Mouse (Mus musculus): Measurements from ENCODE around the gene Dennd2c. TPM values are rescaled to one million over a fixed set of nuclear protein-coding genes. Genes with fewer than 3 reads are reported as not detected.

Gene Dennd2c
- 3.0 and 3.1 TPM in 2 replicates for polyA plus RNA-seq (2015; fragmentation: Nextera tagmentation; extraction: Ambion mirVana)

DNA sequence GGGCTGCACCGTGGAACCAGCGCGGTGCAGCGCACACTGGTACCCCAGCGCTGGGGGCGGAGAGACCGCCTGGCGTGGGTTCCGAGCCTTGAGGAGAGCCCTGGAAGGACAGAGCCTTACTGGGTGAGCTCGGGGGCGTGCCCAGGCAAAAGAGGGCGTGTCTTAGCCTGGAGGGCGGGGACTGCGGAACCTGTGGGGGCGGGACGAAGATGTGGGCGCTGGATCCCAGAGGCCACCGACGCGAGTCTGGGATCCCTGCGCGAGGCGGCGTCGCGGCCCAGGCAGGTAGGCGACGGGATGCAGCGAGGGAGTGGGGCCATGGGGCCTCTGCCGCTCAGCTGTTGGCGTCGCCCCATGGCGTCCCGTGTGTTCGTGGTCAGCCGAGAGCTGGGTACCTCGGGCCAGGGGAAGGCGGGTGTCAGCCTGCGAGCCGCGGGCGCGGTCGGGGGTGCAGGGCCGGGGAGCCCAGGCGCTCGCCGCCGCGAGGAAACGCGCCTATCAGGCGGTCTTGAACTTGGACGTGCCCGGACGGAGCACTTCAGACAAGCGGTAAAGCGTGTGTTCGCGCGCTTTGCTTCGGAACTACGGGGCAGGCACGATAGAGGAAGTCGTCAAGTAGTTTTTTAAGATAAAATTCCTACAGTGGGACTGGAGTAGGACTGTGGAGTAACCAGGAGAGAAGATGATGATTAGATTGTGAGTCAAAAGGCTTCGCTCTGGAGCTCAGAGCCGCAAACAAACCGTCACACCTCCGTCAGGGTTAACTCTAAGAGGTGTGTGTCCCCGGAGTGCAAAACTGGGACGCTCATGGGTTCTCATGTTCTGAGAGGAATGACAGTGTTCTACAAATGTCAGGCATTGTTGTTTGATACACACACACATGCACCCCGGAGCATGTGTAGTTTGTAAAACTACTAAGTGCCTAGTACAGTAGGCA lies at the start of gene Dennd2c:
Dennd2c (plus strand) TSS at position 151 of the 937 bp plus-strand sequence.
- Histone ChIP-seq H3K9me3 (no peaks in the 10 kb centered on the region), H3K4me3 (replicated peaks) (peak within 1 kb of the TSS; percentile 80), H3K4me1 (replicated peaks) (0 out of 2 replicates have a peak, but pooled peaks cover 5% of the 10 kb centered on the region), H3K27ac (peak within 1 kb of the TSS; percentile 62; the same call in 1 of the 2 replicates), H3K27me3 (replicated peaks) (no peaks in the 10 kb centered on the region), H3K4me2 (replicated peaks) (peak within 1 kb of the TSS; percentile 88), H3K36me3 (no peaks in the 10 kb centered on the region), H3K9ac (peak within 1 kb of the TSS; percentile 77)
- WGBS, result under 1% methylated on average over 72 of the region's 72 CpGs
- peak; percentile 99 for ATAC-seq

DNA sequence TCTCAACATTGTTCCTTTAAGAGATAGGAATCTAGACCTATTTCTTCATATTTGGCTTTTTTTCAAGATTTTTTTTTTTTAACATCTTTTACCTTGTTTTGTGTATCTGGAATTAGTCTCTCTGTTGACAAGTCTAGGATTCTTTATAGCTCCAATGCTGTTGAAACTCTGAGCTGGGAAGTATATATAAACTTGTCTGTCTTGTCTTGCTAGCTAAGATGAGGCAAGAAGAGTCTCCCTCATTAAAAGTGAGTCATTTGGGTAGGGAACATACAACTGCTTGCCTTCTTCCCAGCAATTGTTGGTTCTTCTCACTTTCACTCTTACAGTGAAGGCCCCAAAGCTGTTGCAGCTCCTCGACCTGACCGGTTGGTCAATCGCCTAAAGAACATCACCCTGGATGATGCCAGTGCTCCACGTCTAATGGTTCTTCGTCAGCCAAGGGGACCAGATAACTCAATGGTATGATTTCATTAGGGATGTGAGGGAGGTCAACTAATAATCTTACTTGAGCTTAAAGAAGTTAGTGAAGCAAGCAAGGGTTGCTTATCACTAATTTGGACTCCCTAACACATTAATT lies 46.3 kb upstream of the Dennd2c start:
- Histone ChIP-seq H3K9ac (no peak overlapping the region), H3K27me3 (replicated peaks) (no peaks in the 10 kb centered on the region), H3K36me3 (peaks cover 20% of the 10 kb centered on the region), H3K4me3 (replicated peaks) (no peak overlapping the region), H3K4me2 (replicated peaks) (no peak overlapping the region), H3K27ac (no peak overlapping the region), H3K9me3 (no peaks in the 10 kb centered on the region), H3K4me1 (replicated peaks) (no peaks in the 10 kb centered on the region)
- no peak for ATAC-seq
- 81% methylated on average over 5 of the region's 5 CpGs for WGBS

DNA sequence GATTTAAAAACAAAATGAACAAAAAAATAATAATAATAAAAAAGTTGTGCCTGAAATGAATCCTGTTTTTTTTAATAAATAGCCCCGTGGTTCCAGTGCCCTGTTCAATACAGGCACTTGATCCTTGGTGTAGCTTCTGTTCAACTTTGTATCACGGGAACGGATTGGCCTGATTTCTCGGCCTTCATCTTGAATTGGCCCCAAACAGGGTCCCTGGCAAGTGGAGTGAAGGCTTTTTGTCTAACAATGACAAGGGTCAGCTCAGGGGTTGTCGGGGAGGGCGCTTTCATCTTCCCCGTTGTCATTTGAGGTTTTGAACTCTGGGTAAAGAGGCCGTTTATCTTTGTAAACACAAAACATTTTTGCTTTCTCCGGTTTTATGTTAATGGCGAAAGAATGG lies 44.7 kb upstream of the Dennd2c start:
- 5% methylated on average over 10 of the region's 10 CpGs for WGBS
- ATAC-seq, result peak; percentile 73
- no peak overlapping the region for H3K9ac ChIP-seq
- peak overlapping the region; percentile 81 for H3K4me3 ChIP-seq (replicated peaks)
- H3K9me3 ChIP-seq, result no peaks in the 10 kb centered on the region
- no peaks in the 10 kb centered on the region for H3K4me1 ChIP-seq (replicated peaks)
- H3K27me3 ChIP-seq (replicated peaks), result no peaks in the 10 kb centered on the region
- 0 out of 2 replicates have a peak overlapping the region, but pooled peaks have one; percentile 51 for H3K27ac ChIP-seq
- peaks cover 24% of the 10 kb centered on the region for H3K36me3 ChIP-seq
- H3K4me2 ChIP-seq (replicated peaks), result peak overlapping the region; percentile 59

DNA sequence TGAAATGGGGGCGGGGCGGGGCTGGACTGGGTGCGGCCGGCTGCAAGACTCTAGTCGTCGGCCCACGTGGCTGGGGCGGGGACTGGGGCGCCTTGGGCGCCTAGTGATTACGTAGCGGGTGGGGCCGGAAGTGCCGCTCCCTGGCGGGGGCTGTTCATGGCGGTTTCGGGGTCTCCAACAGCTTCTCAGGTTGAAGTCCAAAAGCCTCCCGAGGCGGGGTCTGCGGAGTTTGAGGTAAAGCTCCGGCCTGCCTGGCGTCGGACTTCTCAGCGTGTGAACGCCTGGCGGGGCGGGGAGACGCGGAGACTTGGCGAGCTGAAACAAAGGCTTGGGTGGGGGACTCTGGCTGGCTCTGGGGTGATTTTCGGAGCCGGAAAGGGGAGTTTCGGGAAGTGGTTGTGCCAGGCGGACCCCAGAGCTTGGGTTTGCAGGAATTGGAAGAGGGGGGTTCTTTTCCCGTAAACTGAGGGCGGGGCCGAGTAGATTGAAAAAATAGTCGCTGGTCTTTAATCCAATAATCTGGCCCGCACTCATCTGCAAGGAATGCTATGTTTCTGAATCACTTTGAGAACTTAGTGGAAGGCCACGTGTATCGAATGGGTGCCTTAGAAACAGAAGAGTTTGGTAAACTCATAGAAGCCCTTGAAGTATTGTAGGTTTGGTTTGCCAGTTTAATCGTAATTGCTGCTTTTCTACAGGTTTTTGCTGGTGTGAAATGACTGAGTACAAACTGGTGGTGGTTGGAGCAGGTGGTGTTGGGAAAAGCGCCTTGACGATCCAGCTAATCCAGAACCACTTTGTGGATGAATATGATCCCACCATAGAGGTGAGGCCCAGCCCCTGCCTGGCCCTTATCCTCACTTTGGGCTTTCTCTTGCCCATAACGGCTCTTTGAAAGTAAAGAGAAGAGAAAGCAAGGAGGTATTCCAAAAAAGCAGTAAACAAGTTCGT lies 43.9 kb upstream of the Dennd2c start, which contains the start of gene Nras:
Nras (plus strand) TSS at position 79 of the 951 bp plus-strand sequence.
- H3K4me1 ChIP-seq (replicated peaks), result no peaks in the 10 kb centered on the region
- H3K4me3 ChIP-seq (replicated peaks), result peak within 1 kb of the TSS; percentile 81
- no peaks in the 10 kb centered on the region for H3K9me3 ChIP-seq
- H3K27me3 ChIP-seq (replicated peaks), result no peaks in the 10 kb centered on the region
- peak within 1 kb of the TSS; percentile 59 for H3K4me2 ChIP-seq (replicated peaks)
- WGBS, result 3% methylated on average over 46 of the region's 46 CpGs
- peak within 1 kb of the TSS; percentile 78 for H3K9ac ChIP-seq
- H3K36me3 ChIP-seq, result peaks cover 32% of the 10 kb centered on the region
- peak within 1 kb of the TSS; percentile 97 for H3K27ac ChIP-seq
- peak; percentile 99 for ATAC-seq

DNA sequence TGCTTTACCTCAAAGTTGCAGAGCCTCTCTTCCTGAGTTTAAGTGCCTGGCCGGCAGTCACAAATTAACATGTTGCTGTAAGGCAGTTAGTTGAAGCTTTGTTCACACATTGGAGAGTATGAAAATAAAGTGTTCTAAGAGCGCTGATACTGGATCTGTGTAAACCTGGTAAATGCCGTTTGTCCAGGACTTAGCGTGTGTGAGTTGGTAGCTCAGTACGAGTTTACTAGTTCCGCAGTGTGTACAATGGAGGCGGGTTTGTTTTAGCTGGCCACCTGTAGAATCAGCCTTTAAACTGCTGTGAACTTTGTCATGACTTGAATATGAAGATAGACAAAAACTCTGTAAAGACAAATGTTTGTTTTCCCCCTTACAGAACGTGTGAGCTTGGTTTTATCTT lies 35.5 kb upstream of the Dennd2c start:
- H3K27me3 ChIP-seq (replicated peaks), result no peaks in the 10 kb centered on the region
- H3K9me3 ChIP-seq, result no peaks in the 10 kb centered on the region
- no peak overlapping the region for H3K27ac ChIP-seq
- H3K4me3 ChIP-seq (replicated peaks), result no peak overlapping the region
- H3K9ac ChIP-seq, result no peak overlapping the region
- peaks cover 36% of the 10 kb centered on the region for H3K36me3 ChIP-seq
- no peaks in the 10 kb centered on the region for H3K4me1 ChIP-seq (replicated peaks)
- 85% methylated on average over 8 of the region's 8 CpGs for WGBS
- no peak for ATAC-seq
- H3K4me2 ChIP-seq (replicated peaks), result no peak overlapping the region

DNA sequence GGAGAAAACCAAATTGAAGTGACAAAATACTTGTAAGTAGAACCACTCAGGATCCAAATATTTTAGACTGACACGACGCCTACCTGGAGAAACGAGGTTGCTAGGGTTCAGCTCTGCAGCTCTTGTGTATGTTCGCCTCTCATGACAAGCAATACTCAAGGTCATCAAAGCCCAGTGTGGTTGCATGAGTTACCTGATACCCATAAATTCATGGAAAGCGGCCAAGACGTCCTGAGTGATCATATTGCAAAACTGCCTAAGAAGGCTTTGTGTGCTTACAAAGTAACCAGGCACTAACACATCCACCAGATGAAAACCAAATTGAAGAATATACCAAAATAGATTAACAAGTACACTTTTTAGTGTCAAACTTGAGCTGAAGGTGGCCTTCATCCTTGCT lies 33.4 kb upstream of the Dennd2c start:
- WGBS, result 92% methylated on average over 6 of the region's 6 CpGs
- Histone ChIP-seq H3K9me3 (no peaks in the 10 kb centered on the region), H3K4me3 (replicated peaks) (no peak overlapping the region), H3K4me1 (replicated peaks) (no peaks in the 10 kb centered on the region), H3K36me3 (peaks cover 20% of the 10 kb centered on the region), H3K27me3 (replicated peaks) (no peaks in the 10 kb centered on the region), H3K27ac (no peak overlapping the region), H3K9ac (no peak overlapping the region), H3K4me2 (replicated peaks) (no peak overlapping the region)
- ATAC-seq, result no peak

DNA sequence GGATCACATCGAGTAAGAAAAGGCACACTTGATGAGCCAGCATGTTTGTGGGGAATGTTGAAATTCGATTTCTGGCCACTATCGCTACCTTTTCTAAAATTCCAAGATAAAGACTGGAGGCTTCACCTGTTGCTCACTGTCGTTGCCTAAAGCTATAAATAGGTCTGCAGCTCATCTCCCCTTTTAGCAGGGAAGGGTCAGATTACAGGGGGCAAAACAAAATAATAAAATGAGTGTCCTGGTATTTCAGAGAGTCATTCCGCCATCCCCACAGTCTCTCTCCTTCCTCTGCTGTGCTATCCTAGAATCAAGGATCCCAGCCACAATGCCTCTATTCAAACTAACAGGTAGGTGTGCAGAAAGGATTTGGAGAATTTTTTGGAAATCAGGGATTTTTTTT lies 28.6 kb upstream of the Dennd2c start, which contains the start of gene Ampd1:
Ampd1 (plus strand) TSS at position 244 of the 400 bp plus-strand sequence.
- no peak within 1 kb of the TSS for H3K4me2 ChIP-seq (replicated peaks)
- no peak within 1 kb of the TSS for H3K9ac ChIP-seq
- no peak within 1 kb of the TSS for H3K4me3 ChIP-seq (replicated peaks)
- H3K36me3 ChIP-seq, result no peaks in the 10 kb centered on the region; the same call in 1 of the 2 replicates
- no peaks in the 10 kb centered on the region for H3K27me3 ChIP-seq (replicated peaks)
- H3K4me1 ChIP-seq (replicated peaks), result no peaks in the 10 kb centered on the region
- no peaks in the 10 kb centered on the region for H3K9me3 ChIP-seq
- ATAC-seq, result no peak
- 57% methylated on average over 5 of the region's 5 CpGs for WGBS
- H3K27ac ChIP-seq, result no peak within 1 kb of the TSS

DNA sequence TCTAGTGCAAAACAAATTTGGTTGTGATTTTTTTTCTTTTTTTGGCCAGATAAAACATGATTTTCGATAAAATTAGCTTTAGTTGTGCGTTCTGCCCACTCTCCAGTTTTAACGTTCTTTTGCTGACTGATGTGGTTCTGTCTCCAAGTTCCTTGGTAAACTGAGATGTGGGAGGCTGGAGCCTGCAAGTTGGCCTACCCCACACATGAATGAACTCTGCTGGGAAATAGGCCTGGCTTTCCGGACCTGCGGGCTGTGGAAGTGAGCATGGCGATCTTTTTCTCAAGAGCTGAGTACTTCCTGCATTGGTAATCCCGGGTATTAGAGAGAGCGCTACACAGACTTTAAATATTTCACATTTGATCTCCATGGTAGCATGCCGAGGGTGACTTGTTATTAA lies 26.5 kb upstream of the Dennd2c start:
- no peak overlapping the region for H3K9ac ChIP-seq
- no peaks in the 10 kb centered on the region for H3K36me3 ChIP-seq
- no peaks in the 10 kb centered on the region for H3K4me1 ChIP-seq (replicated peaks)
- H3K9me3 ChIP-seq, result no peaks in the 10 kb centered on the region
- WGBS, result 83% methylated on average over 9 of the region's 9 CpGs
- no peak overlapping the region for H3K4me3 ChIP-seq (replicated peaks)
- H3K27me3 ChIP-seq (replicated peaks), result no peaks in the 10 kb centered on the region
- H3K27ac ChIP-seq, result no peak overlapping the region
- no peak overlapping the region for H3K4me2 ChIP-seq (replicated peaks)
- no peak for ATAC-seq

DNA sequence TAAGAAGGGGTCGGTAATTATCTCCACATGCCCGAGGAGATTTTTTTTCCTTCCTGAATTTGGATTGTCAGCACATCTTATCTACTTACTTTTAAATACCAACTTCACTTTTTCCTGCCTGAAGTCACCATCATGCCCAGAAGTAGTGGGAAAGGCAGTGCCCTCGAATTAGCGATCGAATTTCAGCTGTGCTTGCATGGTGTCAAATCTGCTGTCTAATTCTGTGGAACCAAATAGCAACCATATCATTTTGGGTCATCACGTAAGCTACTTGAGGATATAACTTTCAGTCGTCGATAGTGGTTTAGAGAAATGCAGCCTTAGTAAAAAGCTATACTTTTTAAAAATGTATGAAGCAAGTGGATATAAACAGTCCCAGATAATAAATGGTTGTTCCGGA lies 25.9 kb upstream of the Dennd2c start:
- Histone ChIP-seq H3K9me3 (no peaks in the 10 kb centered on the region), H3K4me2 (replicated peaks) (no peak overlapping the region), H3K27me3 (replicated peaks) (no peaks in the 10 kb centered on the region), H3K27ac (no peak overlapping the region), H3K9ac (no peak overlapping the region), H3K36me3 (no peaks in the 10 kb centered on the region), H3K4me1 (replicated peaks) (no peaks in the 10 kb centered on the region), H3K4me3 (replicated peaks) (no peak overlapping the region)
- 91% methylated on average over 9 of the region's 9 CpGs for WGBS
- no peak for ATAC-seq

DNA sequence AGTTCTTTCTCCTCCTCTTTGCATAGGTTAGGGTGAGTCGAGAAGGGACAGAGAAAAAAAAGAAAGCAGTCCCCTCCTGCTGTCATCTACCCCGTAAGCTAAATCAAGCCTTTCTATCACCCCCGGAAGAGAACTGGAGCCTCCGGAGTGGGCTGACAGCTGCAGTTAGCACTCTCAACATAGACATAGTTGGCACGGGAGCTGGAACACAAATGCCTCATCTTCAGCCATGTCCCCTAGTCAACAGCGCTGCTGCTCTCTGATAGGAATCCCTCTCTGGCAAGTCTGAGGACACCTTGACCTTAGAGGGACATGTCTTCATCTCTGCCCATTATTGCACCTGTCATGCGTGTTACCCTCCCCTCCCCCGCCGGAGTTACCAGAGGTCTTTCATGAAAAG lies 23.1 kb upstream of the Dennd2c start:
- H3K36me3 ChIP-seq, result no peaks in the 10 kb centered on the region
- H3K4me3 ChIP-seq (replicated peaks), result no peak overlapping the region
- H3K4me1 ChIP-seq (replicated peaks), result no peaks in the 10 kb centered on the region
- WGBS, result 87% methylated on average over 9 of the region's 9 CpGs
- no peak for ATAC-seq
- H3K9me3 ChIP-seq, result no peaks in the 10 kb centered on the region
- no peak overlapping the region for H3K4me2 ChIP-seq (replicated peaks)
- no peak overlapping the region for H3K9ac ChIP-seq
- no peaks in the 10 kb centered on the region for H3K27me3 ChIP-seq (replicated peaks)
- H3K27ac ChIP-seq, result no peak overlapping the region

DNA sequence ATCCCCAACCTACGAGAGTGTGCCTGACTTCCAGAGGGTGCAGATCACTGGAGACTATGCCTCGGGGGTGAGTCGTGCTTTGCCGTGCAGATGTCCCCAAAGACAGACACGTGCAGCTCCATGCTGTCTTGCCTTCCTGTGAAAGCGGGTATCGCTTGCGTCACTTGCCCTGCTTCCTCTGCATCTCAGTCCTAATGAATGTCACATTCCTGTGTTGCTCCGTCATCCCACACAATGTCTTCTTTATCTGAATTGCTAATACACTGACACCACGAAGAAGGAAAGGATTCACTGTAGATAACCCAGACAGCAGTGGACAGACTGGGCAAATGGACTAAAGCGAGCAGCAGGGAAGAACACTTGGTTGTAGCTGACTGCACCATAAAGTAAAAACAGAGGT lies 21.4 kb upstream of the Dennd2c start:
- Histone ChIP-seq H3K27me3 (replicated peaks) (no peaks in the 10 kb centered on the region), H3K9me3 (no peaks in the 10 kb centered on the region), H3K4me3 (replicated peaks) (no peak overlapping the region), H3K4me2 (replicated peaks) (no peak overlapping the region), H3K27ac (no peak overlapping the region), H3K9ac (no peak overlapping the region), H3K4me1 (replicated peaks) (no peaks in the 10 kb centered on the region), H3K36me3 (no peaks in the 10 kb centered on the region)
- 73% methylated on average over 11 of the region's 11 CpGs for WGBS
- no peak for ATAC-seq

All from intestine, embryonic 15.5 days (tissue).